Mouse (Mus musculus): ENCODE results near the gene Zfand3.

The Zfand3 gene

DNA sequence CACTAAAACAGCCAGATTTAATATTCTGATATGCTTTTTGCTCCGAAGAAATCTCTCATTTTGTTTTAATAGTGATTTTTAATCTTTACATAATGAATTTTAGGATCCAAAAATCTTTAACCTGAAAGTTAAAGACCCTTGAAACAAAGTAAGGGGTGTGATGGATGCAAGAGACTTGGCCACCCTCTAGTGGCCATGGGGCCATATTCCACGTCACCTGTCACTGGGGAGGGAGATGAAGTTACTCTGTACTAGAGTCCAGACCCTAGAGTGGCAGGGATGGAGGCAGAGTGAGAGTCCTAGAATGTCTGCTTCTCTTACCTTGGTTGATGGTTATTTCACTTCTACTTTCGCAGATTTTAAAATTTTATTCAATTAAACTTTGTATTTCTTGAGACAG, 100.8 kb downstream of the Zfand3 start:
- DNase-seq (ENCODE audit: low spot score in 2 of 2): no peak

DNA sequence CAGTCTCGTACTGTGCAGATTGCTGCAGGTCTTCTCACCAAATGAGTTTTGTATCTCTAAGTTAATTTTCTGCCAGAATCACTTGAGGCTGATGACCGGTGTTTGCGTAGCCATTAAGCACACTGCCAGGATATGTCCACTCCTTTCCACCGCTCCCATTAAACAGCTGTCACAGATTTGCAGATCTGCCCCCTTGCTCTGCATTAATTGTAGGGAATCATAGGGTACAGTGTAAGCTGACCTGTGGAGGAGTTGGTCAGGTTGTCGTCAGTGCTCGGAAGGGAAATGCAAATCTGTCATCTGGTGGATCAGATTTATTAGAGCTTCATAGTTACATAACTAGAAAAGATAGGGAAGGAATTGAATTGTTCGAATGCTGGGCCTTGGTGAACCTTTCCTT, 106.1 kb downstream of the Zfand3 start:
- no peak for DNase-seq (ENCODE audit: low spot score in 2 of 2)

DNA sequence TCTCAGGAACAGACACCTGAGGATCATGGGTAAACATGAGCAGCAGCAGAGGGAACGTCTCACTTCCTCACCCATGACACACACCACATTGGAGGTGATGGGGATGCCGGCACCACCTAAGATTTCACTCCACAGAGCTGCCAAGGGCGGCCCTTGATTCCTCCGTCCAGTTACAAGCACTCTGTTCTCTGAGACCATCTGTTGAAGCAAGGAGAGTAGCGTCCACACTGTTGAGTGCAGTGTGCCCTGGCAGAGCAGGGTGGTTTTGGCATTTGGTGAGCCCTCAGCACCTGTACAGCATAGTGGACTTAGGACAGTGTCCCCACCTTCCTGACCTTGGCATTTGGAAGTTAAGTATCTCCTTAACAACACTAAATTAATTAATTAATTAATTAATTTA, 107.0 kb downstream of the Zfand3 start:
- DNase-seq (ENCODE audit: low spot score in 2 of 2): no peak

DNA sequence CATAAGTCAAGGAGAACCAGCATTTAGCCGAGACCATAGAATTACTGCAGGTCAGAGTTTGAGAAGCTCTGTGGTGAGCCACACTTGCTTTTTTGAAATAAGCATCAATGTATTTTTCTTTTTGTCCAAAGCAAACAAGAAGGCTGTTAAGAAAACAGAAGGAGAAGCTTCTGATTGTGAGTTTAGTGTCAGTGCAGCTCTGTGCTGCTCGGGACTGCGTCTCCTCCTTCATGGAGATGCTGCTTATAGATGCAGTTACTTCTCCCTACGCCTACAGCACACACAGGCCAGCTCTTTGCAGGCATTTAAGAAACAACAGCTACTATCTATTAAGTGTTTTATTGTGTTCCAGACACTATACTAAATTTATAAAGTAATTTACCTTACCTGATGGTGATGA, 107.5 kb downstream of the Zfand3 start:
- DNase-seq (ENCODE audit: low spot score in 2 of 2): no peak

DNA sequence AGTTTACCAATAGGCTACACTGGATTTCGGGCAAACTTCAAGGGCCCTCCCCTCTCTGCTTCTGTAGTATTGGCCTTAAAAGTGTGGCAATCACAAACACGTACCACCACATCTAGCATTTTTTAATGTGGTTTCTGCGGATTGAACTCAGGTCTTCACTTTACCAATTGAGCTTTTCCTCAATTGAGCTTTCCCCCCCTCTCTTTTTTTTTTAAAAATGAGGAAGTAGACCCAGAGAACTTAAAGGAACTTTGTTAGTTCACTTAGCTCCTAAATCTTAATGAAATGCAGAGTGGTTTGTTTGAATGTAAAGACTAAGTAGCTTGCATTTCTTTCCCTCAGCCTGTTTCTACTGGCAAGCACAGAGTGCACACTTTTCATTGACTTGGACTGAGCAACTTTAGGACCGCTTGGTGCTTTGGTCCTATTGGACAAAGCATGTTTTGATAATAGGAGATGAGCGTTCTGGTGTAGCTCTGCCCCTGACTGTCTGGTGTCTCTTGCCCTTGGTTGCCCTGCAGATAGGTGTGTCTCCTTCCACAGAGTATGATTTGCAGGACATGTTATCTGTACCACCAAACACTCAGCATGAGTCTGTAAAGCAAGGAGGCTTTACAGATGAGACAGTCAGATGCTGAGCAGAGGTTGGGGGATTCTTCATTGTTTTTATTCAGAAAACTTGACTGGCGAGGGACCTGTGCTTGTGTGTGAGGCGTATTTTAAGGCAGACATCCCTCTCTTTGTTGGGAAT, 108.2 kb downstream of the Zfand3 start:
- DNase-seq (ENCODE audit: low spot score in 2 of 2): no peak

DNA sequence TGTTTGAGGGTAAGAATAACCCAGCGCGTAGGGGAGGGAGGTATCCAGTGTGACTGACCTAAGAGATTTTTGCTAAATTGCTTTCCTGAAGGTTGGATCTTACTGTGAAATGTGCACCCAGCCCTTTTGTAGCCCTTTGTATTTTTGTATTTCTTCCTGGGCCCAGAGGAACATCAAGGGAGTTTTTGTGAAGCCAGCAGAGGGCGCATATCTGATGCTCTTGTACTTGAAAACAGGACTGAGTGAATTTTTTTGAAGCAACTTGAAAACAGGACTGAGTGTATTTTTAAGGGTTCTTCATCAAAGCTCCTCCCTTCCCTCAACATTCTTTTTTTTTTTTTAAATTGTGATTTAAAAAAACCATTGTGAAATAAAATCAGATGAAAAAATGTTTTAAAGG, 110.2 kb downstream of the Zfand3 start:
- peak in 1 of 2 experiments; percentile 42 for DNase-seq (ENCODE audit: low spot score in 2 of 2)

DNA sequence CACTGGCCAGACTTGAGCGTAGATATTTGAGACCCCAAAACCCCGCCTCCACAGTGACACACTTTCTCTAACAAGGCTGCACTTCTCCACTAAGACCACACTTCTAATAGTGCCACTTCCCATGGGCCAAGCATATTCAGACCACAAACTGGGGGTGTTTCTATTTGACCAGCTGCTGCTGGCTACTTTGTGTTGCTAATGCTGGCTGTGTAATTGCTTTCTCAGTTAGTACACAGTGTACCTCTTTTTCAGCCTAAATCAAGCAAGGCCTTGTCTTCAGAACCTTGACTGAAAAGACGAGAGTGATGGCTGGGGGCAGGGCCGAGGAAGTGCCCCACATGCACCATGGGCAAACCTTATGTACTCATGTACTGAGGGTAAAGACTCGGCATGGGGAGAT, 111.7 kb downstream of the Zfand3 start:
- DNase-seq (ENCODE audit: low spot score in 2 of 2): peak; percentile 61 to 72

DNA sequence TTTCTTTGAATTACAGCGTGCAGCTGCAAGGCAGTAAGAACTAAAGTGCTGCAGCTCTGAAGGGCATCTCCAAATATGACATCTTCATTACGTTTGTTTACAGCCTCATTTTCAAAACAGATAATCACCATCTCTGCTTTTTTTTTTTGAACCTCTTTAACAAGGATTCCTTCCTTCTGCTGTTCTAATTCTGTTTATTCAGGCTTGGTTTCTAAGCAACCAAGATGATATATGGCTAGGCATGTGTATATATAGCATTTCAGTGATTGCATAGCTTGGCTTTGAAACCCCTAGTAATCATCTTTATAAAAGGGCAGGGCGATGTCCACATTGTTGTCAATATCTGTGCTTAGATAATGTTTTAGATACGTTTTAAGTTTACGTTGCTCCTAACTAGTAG, 113.5 kb downstream of the Zfand3 start:
- no peak for DNase-seq (ENCODE audit: low spot score in 2 of 2)

DNA sequence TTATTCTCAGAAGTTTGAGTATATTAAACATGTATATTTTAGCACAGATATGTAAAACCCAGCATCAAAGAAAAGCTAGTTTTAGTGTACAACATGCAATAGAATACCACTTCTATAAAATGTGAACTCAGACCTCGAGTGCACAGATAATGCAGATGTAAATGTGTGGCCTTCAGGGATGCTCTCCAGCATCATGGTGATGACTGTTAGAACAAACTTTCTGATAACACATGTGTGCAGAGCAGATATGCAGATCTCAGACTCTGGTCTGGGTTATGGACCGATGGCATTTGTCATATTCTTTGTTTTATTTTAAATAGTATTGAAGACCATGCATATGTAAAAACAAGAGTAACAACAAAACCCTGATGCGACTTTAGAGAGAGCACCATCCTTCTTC, 117.7 kb downstream of the Zfand3 start:
- no peak for DNase-seq (ENCODE audit: low spot score in 2 of 2)

DNA sequence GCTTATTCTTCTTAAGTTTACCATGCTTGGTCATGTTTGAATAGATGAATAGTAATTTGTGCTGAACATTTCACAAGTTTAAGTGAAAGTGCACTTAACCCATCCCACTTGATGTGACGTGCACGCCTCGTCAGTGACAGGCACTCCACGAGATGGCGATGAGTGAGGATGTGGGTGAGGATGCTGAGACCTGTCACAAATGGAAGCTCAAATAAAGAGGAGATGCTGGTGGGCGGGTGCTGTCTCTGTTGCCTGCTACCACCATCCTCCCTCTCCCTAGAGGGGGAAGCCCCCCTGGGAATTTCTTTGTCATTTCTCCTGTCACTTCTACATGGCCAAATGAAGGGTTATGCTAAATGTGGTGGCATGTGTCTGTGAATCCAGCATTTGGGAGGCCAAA, 123.9 kb downstream of the Zfand3 start:
- DNase-seq (ENCODE audit: low spot score in 2 of 2): no peak

DNA sequence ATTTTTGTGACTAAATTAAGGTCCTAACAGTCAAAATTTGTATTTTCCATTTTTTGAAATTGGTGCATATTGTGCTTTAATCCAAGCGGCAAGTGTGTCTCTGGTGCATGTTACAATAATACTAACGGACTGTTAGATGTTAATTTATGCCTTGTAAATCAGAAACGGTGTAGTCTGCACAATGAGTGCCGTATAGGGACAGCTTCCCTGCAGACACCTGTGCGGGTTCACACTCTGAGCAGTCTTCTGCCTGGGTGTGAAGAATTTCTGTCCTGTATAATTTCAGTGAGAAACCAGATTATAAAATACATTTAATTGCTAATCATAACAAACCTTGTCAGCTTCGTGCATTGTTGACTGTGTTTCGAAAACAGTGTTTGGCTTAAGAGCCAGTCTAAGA, 124.7 kb downstream of the Zfand3 start:
- DNase-seq (ENCODE audit: low spot score in 2 of 2): no peak

DNA sequence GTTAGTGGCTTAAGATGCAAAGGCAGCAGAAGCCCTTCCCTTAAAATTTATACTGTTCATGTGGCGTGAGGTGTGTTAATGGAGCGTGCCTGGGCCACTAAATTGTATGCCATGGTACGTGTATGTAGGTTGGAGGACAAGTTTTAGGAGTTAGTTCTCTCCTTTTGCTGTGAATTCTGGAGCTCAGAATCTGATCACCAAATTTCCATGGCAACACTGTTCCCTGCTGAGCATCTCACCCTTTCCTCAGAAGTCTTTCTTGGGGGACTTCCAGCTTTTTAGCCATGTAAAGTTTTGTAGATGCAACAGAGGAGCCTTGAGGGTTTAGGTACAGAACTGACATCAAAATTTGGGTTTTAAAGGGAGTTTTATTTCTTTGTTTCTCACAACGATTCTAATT, 125.8 kb downstream of the Zfand3 start:
- no peak for DNase-seq (ENCODE audit: low spot score in 2 of 2)

DNA sequence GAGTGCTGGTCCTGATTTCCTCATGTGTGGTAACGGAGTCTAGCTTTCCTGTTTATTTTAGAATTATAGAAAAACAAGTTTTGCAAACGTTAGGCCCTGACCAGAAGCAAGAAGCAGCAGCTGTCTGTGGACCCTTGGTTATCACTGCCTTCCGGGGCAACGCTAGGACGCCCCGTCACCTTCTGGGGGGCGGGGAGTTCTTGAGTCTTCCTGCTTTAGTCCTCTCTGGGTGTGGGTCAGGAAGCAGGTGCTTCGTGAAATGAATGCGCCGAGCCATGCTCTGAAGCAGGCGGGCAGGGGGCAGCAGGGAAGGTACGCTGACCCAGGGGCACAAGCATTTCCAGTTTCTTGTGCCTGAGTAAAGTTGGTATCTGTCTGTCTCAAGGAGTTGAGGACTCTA, 129.1 kb downstream of the Zfand3 start:
- no peak for DNase-seq (ENCODE audit: low spot score in 2 of 2)

DNA sequence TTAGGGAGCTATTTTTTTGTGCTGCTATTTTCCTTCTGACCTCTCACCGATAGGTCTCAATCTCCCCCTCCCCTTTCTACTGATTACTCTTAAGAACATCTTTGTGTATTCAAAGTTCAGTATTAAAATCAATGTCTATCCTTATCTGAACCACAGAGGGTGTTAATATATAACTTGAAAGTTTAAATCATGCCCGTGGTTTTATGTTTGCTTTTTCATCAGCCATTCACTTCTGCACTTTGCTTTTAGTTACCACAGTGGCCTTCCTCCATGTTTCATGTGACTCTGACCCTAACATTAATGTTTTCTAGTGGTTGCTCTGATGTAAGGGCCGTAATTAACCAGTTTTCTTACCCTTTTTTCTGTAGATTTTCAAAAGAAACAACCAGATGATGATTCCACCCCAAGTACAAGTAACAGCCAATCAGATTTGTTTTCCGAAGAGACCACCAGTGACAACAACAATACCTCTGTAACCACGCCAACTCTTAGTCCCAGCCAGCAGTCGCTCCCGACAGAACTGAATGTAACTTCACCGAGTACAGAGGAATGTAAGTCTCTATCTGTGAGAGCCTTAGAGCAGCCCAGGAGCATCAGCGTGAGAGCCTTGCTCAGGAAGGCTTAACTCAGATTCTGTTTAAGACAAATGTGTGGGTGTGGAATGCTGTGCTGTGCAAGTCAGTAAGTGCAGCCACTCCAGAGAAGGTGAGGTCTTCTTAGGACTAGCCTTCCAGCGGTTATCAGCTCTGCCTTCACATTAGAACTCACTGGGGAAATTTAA, 130.6 kb downstream of the Zfand3 start:
- no peak for DNase-seq (ENCODE audit: low spot score in 2 of 2)

DNA sequence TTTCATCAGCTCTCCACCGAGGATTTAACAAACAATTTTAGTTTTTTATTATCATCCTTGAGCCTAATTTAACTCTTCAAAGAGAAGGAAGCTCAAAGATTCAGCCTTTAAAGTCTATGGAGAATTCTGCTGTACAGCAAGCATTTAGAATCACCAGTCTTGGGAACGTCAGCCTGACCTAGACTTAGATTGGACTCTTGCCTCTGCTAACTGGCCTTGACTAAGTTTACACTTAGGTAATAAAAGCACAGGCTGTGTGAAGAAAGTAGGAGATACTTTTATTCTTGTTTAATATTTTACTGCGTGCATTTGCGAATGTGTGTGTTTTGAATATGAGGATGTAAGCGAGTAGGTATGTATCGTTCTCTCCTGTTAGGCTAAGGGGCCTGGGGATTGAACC, 131.4 kb downstream of the Zfand3 start:
- DNase-seq (ENCODE audit: low spot score in 2 of 2): no peak

DNA sequence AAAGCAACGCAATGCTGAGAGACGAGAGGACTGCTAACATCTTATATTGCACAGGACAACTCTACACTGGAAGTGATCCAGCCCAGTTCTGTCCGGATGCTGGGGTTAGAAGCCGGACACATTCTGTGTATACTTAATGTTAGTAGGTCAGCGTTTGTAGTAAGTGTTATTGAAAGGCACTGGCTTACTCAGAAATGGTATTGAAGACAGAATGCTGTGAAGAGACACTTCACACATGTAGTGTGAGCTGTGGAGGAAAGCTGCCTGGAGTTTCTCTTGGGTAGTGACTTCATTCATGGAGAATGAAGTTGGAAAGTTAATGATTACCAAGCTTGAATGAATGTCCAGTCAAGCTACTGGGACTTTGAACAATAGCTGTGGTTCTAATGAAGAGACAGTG, 132.2 kb downstream of the Zfand3 start:
- no peak for DNase-seq (ENCODE audit: low spot score in 2 of 2)

DNA sequence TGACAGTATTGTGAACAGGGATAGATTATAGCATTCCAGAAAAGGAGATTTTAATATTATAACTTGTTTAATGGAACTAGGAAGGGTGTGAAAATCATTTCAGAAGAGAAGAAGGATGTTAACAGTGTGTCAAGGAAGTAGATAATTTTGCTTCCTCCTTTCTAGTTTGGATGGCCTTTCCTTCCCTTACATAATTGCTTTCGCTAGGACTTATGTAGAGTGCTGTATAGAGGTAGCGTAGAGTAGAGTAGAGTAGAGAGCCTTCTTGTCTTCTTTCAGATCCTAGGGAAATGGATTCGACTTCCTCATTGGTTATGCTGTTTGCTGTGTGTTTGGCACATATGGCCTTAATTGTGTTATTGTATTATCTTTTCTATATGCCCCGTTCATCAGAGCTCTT, 132.6 kb downstream of the Zfand3 start:
- DNase-seq (ENCODE audit: low spot score in 2 of 2): no peak

DNA sequence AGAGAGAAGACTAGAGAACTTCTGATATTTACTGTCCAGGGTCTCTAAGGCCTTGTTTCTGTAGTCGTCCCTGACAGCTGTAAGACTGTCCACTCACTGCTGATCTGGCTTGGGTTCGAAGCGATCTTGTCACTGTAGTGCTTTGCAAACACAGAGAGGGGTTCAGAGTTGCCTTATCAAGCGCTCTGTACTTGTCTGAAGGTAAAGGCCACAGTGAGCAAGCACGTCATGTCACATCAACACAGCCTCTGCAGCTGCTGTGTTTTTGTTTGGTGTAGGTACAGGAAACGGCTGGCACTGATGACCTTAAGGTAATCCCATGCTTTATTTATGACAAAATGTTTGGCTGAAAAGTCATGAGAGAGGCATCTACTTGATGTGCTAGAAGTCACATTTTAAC, 139.6 kb downstream of the Zfand3 start:
- DNase-seq (ENCODE audit: low spot score in 2 of 2): no peak

DNA sequence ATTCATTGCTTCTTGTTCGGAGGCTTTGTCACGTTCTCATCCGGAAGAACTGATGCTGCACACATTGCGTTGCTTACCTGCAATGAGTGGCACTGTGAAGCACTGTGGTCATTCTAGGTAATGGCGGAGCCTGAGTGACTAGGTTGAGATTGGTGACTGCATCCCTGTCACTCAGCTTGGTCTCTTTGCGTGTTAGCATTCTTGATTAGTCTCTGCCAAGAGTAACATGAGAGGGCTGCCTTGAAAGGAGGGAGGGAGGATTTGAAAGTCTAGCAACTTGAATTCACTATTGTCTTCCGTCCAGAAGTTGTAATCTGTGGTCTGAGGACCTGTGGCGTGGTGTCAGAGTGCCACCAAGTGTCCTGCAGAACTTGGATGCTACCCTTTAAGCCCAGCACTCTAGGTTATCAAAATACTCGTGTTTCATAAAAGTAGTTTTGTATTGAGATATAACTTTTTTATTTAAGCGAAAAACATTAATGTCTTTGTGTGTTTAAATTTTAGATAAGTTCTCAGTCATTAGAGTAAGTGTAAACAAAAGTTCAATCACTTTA, 141.1 kb downstream of the Zfand3 start:
- no peak for DNase-seq (ENCODE audit: low spot score in 2 of 2)

DNA sequence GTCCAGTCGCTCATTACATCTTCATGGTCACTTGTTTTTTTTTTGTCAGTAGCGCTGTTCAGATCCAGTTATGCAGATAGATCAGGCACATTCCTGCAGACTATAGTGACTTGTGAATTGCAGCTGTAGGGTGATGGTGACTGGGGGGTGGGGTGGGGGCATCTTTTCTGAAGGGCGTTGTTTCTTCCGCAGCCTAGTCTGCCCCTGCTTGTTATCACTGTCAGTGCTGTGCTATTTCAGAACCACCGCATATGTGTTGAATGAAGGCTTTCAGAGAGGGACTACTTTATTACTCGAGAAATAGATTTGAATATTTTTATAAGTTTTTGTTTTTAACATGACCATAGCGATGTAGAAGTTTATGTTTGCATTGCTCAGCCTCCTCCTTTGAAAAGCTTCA, 142.0 kb downstream of the Zfand3 start:
- no peak for DNase-seq (ENCODE audit: low spot score in 2 of 2)

DNA sequence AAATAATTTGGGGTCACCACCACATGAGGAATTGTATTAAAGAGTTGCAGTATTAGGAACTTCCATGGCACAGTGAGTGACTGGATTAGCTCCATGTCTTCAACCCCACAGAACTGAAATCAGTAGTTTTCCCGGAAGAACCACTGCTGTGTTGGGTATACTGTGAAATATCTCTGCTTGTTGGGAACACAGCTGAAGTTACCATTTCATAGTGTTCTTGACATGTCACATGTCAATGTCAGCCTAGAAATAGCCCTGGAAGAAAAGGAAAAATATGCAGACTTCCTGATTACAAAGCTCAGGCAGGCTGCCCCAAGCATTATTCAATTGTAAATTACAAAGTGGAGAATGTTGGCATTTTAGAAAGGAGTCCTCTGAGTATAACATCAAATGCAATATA, 143.4 kb downstream of the Zfand3 start:
- no peak for DNase-seq (ENCODE audit: low spot score in 2 of 2)

DNA sequence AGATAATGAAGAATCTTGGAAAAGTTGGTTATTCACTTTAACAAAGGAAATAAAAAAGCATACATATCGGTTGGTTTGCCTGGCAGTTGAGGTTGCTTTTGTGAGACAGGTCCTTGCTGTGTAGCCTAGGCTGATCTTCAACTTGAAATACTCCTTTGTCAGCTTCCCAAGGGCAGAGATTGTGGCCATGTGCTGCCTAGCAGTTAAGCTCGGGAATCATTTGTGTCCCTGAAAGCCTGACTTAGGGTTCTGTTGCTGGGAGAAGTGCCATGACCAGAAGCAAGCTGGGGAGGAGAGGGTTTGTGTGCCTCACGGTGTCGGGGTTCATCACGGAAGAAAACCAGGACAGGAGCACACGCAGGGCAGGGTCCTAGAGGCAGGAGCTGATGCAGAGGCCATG, 143.8 kb downstream of the Zfand3 start:
- DNase-seq (ENCODE audit: low spot score in 2 of 2): no peak

DNA sequence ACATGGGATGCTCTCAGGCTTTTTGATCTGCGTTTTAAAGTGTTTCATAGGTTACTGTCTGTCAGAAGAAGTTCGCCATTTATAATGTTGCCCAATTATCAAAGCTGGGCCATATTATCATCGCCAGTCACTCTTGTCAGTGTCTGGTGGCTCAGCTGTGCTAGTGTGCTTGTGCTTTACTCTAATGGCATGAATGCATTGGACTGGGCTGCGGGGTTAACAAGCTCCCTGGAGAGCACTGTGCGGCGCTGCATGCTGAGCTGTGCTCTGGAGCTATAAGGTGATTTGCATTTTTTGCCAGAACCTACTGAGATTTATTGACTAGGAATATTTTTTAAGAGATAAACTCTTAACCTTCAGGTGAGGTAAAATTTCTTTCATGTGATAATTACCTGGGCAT, 145.4 kb downstream of the Zfand3 start:
- DNase-seq (ENCODE audit: low spot score in 2 of 2): no peak
